Mouse (Mus musculus) megakaryocyte, adult 5-6 weeks (primary cell): ENCODE data around the gene Prom1. TPM values are rescaled to one million over a fixed set of nuclear protein-coding genes. Genes with fewer than 3 reads are reported as not detected.
"Not testable (repeated sequence)": the region's sequence is repeated elsewhere in the genome, so short reads cannot be mapped to it uniquely, and the experiment has no call there.

Experiments
- ATAC-seq: 2 replicates; pipeline ENCODE4 v1.8.0; 2016; ENCODE audit warnings: mild to moderate bottlenecking, inconsistent platforms; ENCODE audit not compliant: poor library complexity, severe bottlenecking
- total RNA-seq, 2 experiments: library from RNA; stranded (forward) in 1 of 2; stranded (reverse) in 1 of 2; fragments of 153-499, 151-499 nt in 1 of 2; fragments of 221-1000, 200-1000 nt in 1 of 2; gene quantifications; 2 replicates each; pipeline versions ENCODE4 v1.2.3 to v1.2.4; 2015 to 2017

Gene Prom1
- total RNA-seq (2015) (9.5 and 11.1 TPM in 2 replicates), total RNA-seq (2017) (7.8 and 9.7 TPM in 2 replicates)

GRCm38 (mm10) chr5:44101231-44102110 lies at the start of gene Prom1:
Gene Prom1 (minus strand): TSS chr5:44102032.
- ATAC-seq: peak; percentile 8; the same call in 1 of the 2 replicates

GRCm38 (mm10) chr5:44147732-44148131 lies 45.9 kb upstream of the Prom1 start:
- ATAC-seq: no peak

- peak; percentile 51; the same call in 1 of the 2 replicates for ATAC-seq
These were observed 44.9 kb upstream of the Prom1 start for GRCm38 (mm10) chr5:44146437-44147332.

GRCm38 (mm10) chr5:44143467-44144235 lies 41.8 kb upstream of the Prom1 start:
- no peak for ATAC-seq

- ATAC-seq: peak; percentile 57
These were observed 25.7 kb upstream of the Prom1 start for GRCm38 (mm10) chr5:44127487-44127886.

- ATAC-seq: not testable (repeated sequence)
These were observed 24.7 kb upstream of the Prom1 start for GRCm38 (mm10) chr5:44126574-44126973.

GRCm38 (mm10) chr5:44121390-44121789 lies 19.6 kb upstream of the Prom1 start:
- ATAC-seq: no peak

- ATAC-seq: no peak
These were observed 11.3 kb upstream of the Prom1 start for GRCm38 (mm10) chr5:44113138-44113537.

- no peak for ATAC-seq
These were observed 7.3 kb upstream of the Prom1 start for GRCm38 (mm10) chr5:44109121-44109520.

- no peak for ATAC-seq
These were observed 6.3 kb upstream of the Prom1 start for GRCm38 (mm10) chr5:44108125-44108524.

GRCm38 (mm10) chr5:44105192-44105591 lies 3.4 kb upstream of the Prom1 start:
- ATAC-seq: no peak

- no peak for ATAC-seq
These were observed 2.9 kb upstream of the Prom1 start for GRCm38 (mm10) chr5:44104686-44105085.

- ATAC-seq: peak; percentile 73
These were observed 2.3 kb upstream of the Prom1 start for GRCm38 (mm10) chr5:44104120-44104519.

- ATAC-seq: no peak
These were observed 1.3 kb upstream of the Prom1 start for GRCm38 (mm10) chr5:44103121-44103520.

GRCm38 (mm10) chr5:44100544-44101230 lies 1.1 kb downstream of the Prom1 start:
- ATAC-seq: peak; percentile 57

GRCm38 (mm10) chr5:44100187-44100543 lies 1.7 kb downstream of the Prom1 start:
- no peak for ATAC-seq

- no peak for ATAC-seq
These were observed 4.8 kb downstream of the Prom1 start for GRCm38 (mm10) chr5:44096996-44097395.

- ATAC-seq: no peak
These were observed 5.7 kb downstream of the Prom1 start for GRCm38 (mm10) chr5:44096106-44096505.

GRCm38 (mm10) chr5:44095697-44096096 lies 6.1 kb downstream of the Prom1 start:
- no peak for ATAC-seq

GRCm38 (mm10) chr5:44087034-44087433 lies 14.8 kb downstream of the Prom1 start:
- ATAC-seq: no peak
